9 mouse cellular contexts compared by ENCODE assay signal in the genomic region with DNA sequence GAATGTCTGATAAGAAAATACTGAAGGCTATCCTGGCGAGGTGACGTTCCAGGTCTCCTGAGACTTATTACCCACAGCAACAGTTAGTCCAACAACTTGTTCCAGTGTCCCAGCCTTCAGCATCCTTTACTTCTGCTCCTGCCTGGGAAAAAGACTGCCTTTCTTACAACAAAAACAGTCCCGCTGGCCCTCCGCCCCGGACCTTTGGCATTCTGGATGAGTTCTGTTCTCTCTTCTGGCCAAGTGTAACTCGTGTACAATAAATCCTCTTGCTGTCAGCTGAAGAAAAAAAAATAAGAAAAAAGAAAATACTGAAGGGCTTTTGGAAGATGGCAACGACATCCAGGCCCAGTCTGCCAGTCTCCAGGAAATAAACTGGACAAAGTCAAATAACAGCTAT.
A peak's percentile ranks its signal among the peaks of the same experiment; 100 is the strongest.
DNase-seq lines count a peak whose midpoint lies in the region; ATAC-seq and TF ChIP-seq lines count a peak whose summit lies in the region.
"Had no signal": no experiment of that assay in that cellular context is flagged by ENCODE, and none has a peak within 500 bp of the region (broad histone marks: within the 10 kb centered on the region; RNA-seq: fewer than 3 reads in every experiment).

No protein-coding gene starts in this region.

- H3K27me3 ChIP-seq in hindbrain, postnatal 0 days (ENCODE audit: insufficient read depth, low read length), result no peaks in the 10 kb centered on the region
- H3K27me3 ChIP-seq in hindbrain, embryonic 12.5 days, result no peaks in the 10 kb centered on the region
- H3K27me3 ChIP-seq in heart, embryonic 10.5 days (ENCODE audit: insufficient read depth, poor library complexity, severe bottlenecking), result no peaks in the 10 kb centered on the region; the same call in 1 of the 2 replicates
- no peaks in the 10 kb centered on the region for H3K27me3 ChIP-seq in lung, embryonic 14.5 days (ENCODE audit: insufficient read depth, low read length)

- 61% methylated on average over 7 of the region's 7 CpGs for WGBS in hindbrain, postnatal 0 days
- WGBS in hindbrain, embryonic 12.5 days, result 84% methylated on average over 7 of the region's 7 CpGs
- 60% methylated on average over 7 of the region's 7 CpGs for WGBS in heart, embryonic 10.5 days
- 33% methylated on average over 7 of the region's 7 CpGs for WGBS in lung, embryonic 14.5 days

- H3K27ac ChIP-seq in hindbrain, postnatal 0 days, result peak overlapping the region; percentile 32; the same call in 1 of the 2 replicates
- no peak overlapping the region for H3K27ac ChIP-seq in hindbrain, embryonic 12.5 days
- H3K27ac ChIP-seq in heart, embryonic 10.5 days, result peak overlapping the region; percentile 79
- peak overlapping the region; percentile 55; the same call in 1 of the 2 replicates for H3K27ac ChIP-seq in lung, embryonic 14.5 days (ENCODE audit: low read depth)
- H3K27ac ChIP-seq: midbrain, embryonic 12.5 days had no signal

- H3K4me1 ChIP-seq in hindbrain, postnatal 0 days (ENCODE audit: insufficient read depth, low read length), result peaks cover 4% of the 10 kb centered on the region; the same call in 1 of the 2 replicates
- peaks cover 8% of the 10 kb centered on the region for H3K4me1 ChIP-seq in hindbrain, embryonic 12.5 days
- peaks cover 43% of the 10 kb centered on the region for H3K4me1 ChIP-seq in heart, embryonic 10.5 days
- H3K4me1 ChIP-seq in lung, embryonic 14.5 days (ENCODE audit: insufficient read depth), result peaks cover 16% of the 10 kb centered on the region

- DNase-seq in hindbrain, postnatal 0 days (ENCODE audit: low spot score), result peak; percentile 55
- peak; percentile 96 for DNase-seq in adipocyte (ENCODE audit: low spot score)
- DNase-seq in heart, embryonic 10.5 days (ENCODE audit: low spot score), result no peak
- peak; percentile 80 for DNase-seq in lung, embryonic 14.5 days
- DNase-seq in spleen, postnatal 14 days (ENCODE audit: low spot score in 2 of 2), result no peak
- no peak for DNase-seq in cerebellum, adult 11-12 months
- DNase-seq in layer of hippocampus, adult 11-12 months (ENCODE audit: low spot score), result no peak

- no peak overlapping the region for H3K9ac ChIP-seq in hindbrain, postnatal 0 days (replicated peaks; ENCODE audit: low read length)
- H3K9ac ChIP-seq in hindbrain, embryonic 12.5 days, result no peak overlapping the region
- H3K9ac ChIP-seq in lung, embryonic 14.5 days, result no peak overlapping the region
- H3K9ac ChIP-seq: midbrain, embryonic 12.5 days had no signal

- TF ChIP-seq CTCF in hindbrain, postnatal 0 days (IDR thresholded peaks at IDR 0.05; ENCODE audit: low read depth), result no peak
- TF ChIP-seq CTCF in lung, embryonic 14.5 days (IDR thresholded peaks at IDR 0.05; ENCODE audit: low read depth), result no peak

- no peak overlapping the region for H3K4me2 ChIP-seq in hindbrain, postnatal 0 days (ENCODE audit: low read depth, low read length)
- no peak overlapping the region for H3K4me2 ChIP-seq in hindbrain, embryonic 12.5 days (replicated peaks)
- H3K4me2 ChIP-seq in lung, embryonic 14.5 days, result no peak overlapping the region
- H3K4me2 ChIP-seq: midbrain, embryonic 12.5 days had no signal

- ATAC-seq in hindbrain, postnatal 0 days, result no peak
- no peak for ATAC-seq in hindbrain, embryonic 12.5 days (ENCODE audit: low FRiP score)
- no peak for ATAC-seq in lung, embryonic 14.5 days (ENCODE audit: insufficient read depth)

- no peaks in the 10 kb centered on the region for H3K36me3 ChIP-seq in hindbrain, postnatal 0 days (ENCODE audit: insufficient read depth, low read length)
- H3K36me3 ChIP-seq in hindbrain, embryonic 12.5 days, result no peaks in the 10 kb centered on the region
- no peaks in the 10 kb centered on the region for H3K36me3 ChIP-seq in heart, embryonic 10.5 days
- no peaks in the 10 kb centered on the region for H3K36me3 ChIP-seq in lung, embryonic 14.5 days (ENCODE audit: insufficient read depth)
- H3K36me3 ChIP-seq: midbrain, embryonic 12.5 days had no signal

- H3K4me3 ChIP-seq in hindbrain, postnatal 0 days (ENCODE audit: low read length), result no peak overlapping the region
- no peak overlapping the region for H3K4me3 ChIP-seq in hindbrain, embryonic 12.5 days
- no peak overlapping the region for H3K4me3 ChIP-seq in heart, embryonic 10.5 days
- H3K4me3 ChIP-seq in lung, embryonic 14.5 days (ENCODE audit: low read depth, low read length), result no peak overlapping the region
- H3K4me3 ChIP-seq: midbrain, embryonic 12.5 days had no signal

- no peaks in the 10 kb centered on the region for H3K9me3 ChIP-seq in hindbrain, postnatal 0 days (ENCODE audit: low read length)
- no peaks in the 10 kb centered on the region for H3K9me3 ChIP-seq in hindbrain, embryonic 12.5 days (replicated peaks)
- no peaks in the 10 kb centered on the region for H3K9me3 ChIP-seq in heart, embryonic 10.5 days
- no peaks in the 10 kb centered on the region for H3K9me3 ChIP-seq in lung, embryonic 14.5 days (ENCODE audit: low read depth, low read length)
- H3K9me3 ChIP-seq: midbrain, embryonic 12.5 days had no signal

Comparison
In these comparisons a context has a peak if more than half of its experiments do, and no peak if none do; other contexts are left out.
1. DNase-seq: peak in hindbrain, postnatal 0 days (single experiment), adipocyte (single experiment) and lung, embryonic 14.5 days (single experiment); none in heart, embryonic 10.5 days (single experiment), spleen, postnatal 14 days (0 of 2), cerebellum, adult 11-12 months (single experiment) and layer of hippocampus, adult 11-12 months (single experiment).